Mouse (Mus musculus) MEL (cell line): ENCODE measurements at regions not wholly inside any gene's neighbourhood (a gene's known extent, or its start where the extent isn't known, plus 50 kb on each side); places are given as distances from the start of the nearest gene placed in this dataset.
A peak's percentile ranks its signal among the peaks of the same experiment; 100 is the strongest.

Experiments
- DNase-seq: peaks from one replicate; pipeline ENCODE4 v3.0.0; 2011; ENCODE audit warnings: low read depth, low spot score
- H3K27ac ChIP-seq: 2 replicates; pipeline ENCODE4 v1.5.1; 2012; ENCODE audit warnings: low read depth, mild to moderate bottlenecking, control low read depth, low read length, moderate library complexity; ENCODE audit not compliant: control insufficient read depth
- H3K27me3 ChIP-seq, 2 experiments: fragments of 150-350 bp in 1 of 2; sonication (generic) in 1 of 2; 2 replicates each; pipeline ENCODE4 v1.6.1; 2012; ENCODE audit warnings: low read length in 2 of 2, mild to moderate bottlenecking in 2 of 2, improper control_type of control experiment in 1 of 2, moderate library complexity in 1 of 2; ENCODE audit not compliant: insufficient read depth in 2 of 2, control insufficient read depth in 1 of 2
- H3K36me3 ChIP-seq, 2 experiments: 2 replicates each; pipeline ENCODE4 v1.6.1; 2012 to 2014; ENCODE audit warnings: low read length in 2 of 2, improper control_type of control experiment in 1 of 2, inconsistent platforms in 1 of 2, mild to moderate bottlenecking in 1 of 2; ENCODE audit not compliant: insufficient read depth in 2 of 2, control insufficient read depth in 1 of 2
- H3K4me1 ChIP-seq, 2 experiments: fragments of 150-350 bp in 1 of 2; sonication (generic) in 1 of 2; 2 replicates each; pipeline ENCODE4 v1.6.1; 2012; ENCODE audit warnings: low read length in 2 of 2, improper control_type of control experiment in 1 of 2, mild to moderate bottlenecking in 1 of 2; ENCODE audit not compliant: insufficient read depth in 2 of 2, control insufficient read depth in 1 of 2
- H3K4me3 ChIP-seq, 2 experiments: fragments of 150-350 bp in 1 of 2; sonication (generic) in 1 of 2; 2 replicates each; pipeline ENCODE4 v1.5.1; 2012; ENCODE audit warnings: low read depth in 2 of 2, low read length in 2 of 2, mild to moderate bottlenecking in 2 of 2, moderate library complexity in 2 of 2, control low read depth in 1 of 2, improper control_type of control experiment in 1 of 2; ENCODE audit not compliant: control insufficient read depth in 1 of 2, insufficient read depth in 1 of 2
- H3K79me2 ChIP-seq: 2 replicates; pipeline ENCODE4 v1.6.1; 2012; ENCODE audit warnings: mild to moderate bottlenecking, low read length, moderate library complexity; ENCODE audit not compliant: control insufficient read depth, poor library complexity, insufficient read depth
- H3K9ac ChIP-seq: 2 replicates; pipeline ENCODE4 v1.6.1; 2012; ENCODE audit warnings: low read depth, mild to moderate bottlenecking, control low read depth, low read length, moderate library complexity; ENCODE audit not compliant: control insufficient read depth, poor library complexity, severe bottlenecking
- H3K9me3 ChIP-seq: fragments of 150-350 bp; sonication (generic); replicated peaks from 2 replicates; pipeline ENCODE4 v1.6.1; 2012; ENCODE audit warnings: mild to moderate bottlenecking, low read length, improper control_type of control experiment, moderate library complexity; ENCODE audit not compliant: insufficient read depth
- BHLHE40 ChIP-seq: IDR thresholded peaks from 2 replicates; pipeline ENCODE4 v1.6.1; 2012; ENCODE audit warnings: low read depth, mild to moderate bottlenecking, inconsistent platforms, low read length, improper control_type of control experiment, borderline replicate concordance
- CHD1 ChIP-seq: IDR thresholded peaks from 2 replicates; pipeline ENCODE4 v1.6.1; 2012; ENCODE audit warnings: low read depth, mild to moderate bottlenecking, inconsistent platforms, low read length, improper control_type of control experiment
- CHD2 ChIP-seq: IDR thresholded peaks from 2 replicates; pipeline ENCODE4 v1.6.1; 2011; ENCODE audit warnings: low read length, improper control_type of control experiment
- CTCF ChIP-seq, 3 experiments: IDR thresholded peaks in 2 of 3; conservative IDR thresholded peaks in 1 of 3; 2 replicates each; pipeline ENCODE4 v1.5.1; 2011 to 2012; ENCODE audit warnings: low read length in 3 of 3, low read depth in 2 of 3, mild to moderate bottlenecking in 2 of 3, improper control_type of control experiment in 1 of 3, inconsistent platforms in 1 of 3, mixed read lengths in 1 of 3, moderate library complexity in 1 of 3; ENCODE audit not compliant: control insufficient read depth in 1 of 3, insufficient read depth in 1 of 3, poor library complexity in 1 of 3, severe bottlenecking in 1 of 3
- E2F4 ChIP-seq: IDR thresholded peaks from 2 replicates; pipeline ENCODE4 v1.6.1; 2011; ENCODE audit warnings: low read depth, low read length, improper control_type of control experiment, borderline replicate concordance
- ELF1 ChIP-seq: IDR thresholded peaks from 2 replicates; pipeline ENCODE4 v1.6.1; 2014; ENCODE audit warnings: low read depth, mild to moderate bottlenecking, inconsistent platforms, low read length, improper control_type of control experiment, moderate library complexity
- EP300 ChIP-seq, 2 experiments: IDR thresholded peaks; 2 replicates each; pipeline ENCODE4 v1.6.1; 2011; ENCODE audit warnings: improper control_type of control experiment in 2 of 2, low read length in 2 of 2, low read depth in 1 of 2, mild to moderate bottlenecking in 1 of 2
- ETS1 ChIP-seq: IDR thresholded peaks from 2 replicates; pipeline ENCODE4 v1.6.1; 2012; ENCODE audit warnings: low read depth, mild to moderate bottlenecking, inconsistent platforms, low read length, improper control_type of control experiment, moderate library complexity
- GABPA ChIP-seq: IDR thresholded peaks from 2 replicates; pipeline ENCODE4 v1.6.1; 2012; ENCODE audit warnings: low read depth, mild to moderate bottlenecking, inconsistent platforms, low read length, improper control_type of control experiment, moderate library complexity
- GATA1 ChIP-seq: IDR thresholded peaks from 2 replicates; pipeline ENCODE4 v1.6.1; 2011; ENCODE audit warnings: low read depth, low read length, improper control_type of control experiment
- HCFC1 ChIP-seq: IDR thresholded peaks from 2 replicates; pipeline ENCODE4 v1.6.1; 2012; ENCODE audit warnings: low read depth, mild to moderate bottlenecking, inconsistent platforms, low read length, improper control_type of control experiment, moderate library complexity
- JUND ChIP-seq: IDR thresholded peaks from 2 replicates; pipeline ENCODE4 v1.6.1; 2011; ENCODE audit warnings: low read depth, mild to moderate bottlenecking, improper control_type of control experiment, low read length
- KAT2A ChIP-seq: conservative IDR thresholded peaks from 2 replicates; pipeline ENCODE4 v1.6.1; 2012; ENCODE audit warnings: low read depth, low read length, improper control_type of control experiment, inconsistent platforms
- MAX ChIP-seq: IDR thresholded peaks from 2 replicates; pipeline ENCODE4 v1.6.1; 2011; ENCODE audit warnings: low read length, improper control_type of control experiment
- MAZ ChIP-seq: IDR thresholded peaks from 2 replicates; pipeline ENCODE4 v1.6.1; 2012; ENCODE audit warnings: low read depth, mild to moderate bottlenecking, inconsistent platforms, low read length, improper control_type of control experiment
- MEF2A ChIP-seq: IDR thresholded peaks from 2 replicates; pipeline ENCODE4 v1.6.1; 2014; ENCODE audit warnings: low read depth, mild to moderate bottlenecking, inconsistent platforms, low read length, improper control_type of control experiment; ENCODE audit not compliant: poor library complexity, insufficient replicate concordance, severe bottlenecking; ENCODE audit errors: extremely low read depth
- MXI1 ChIP-seq: IDR thresholded peaks from 2 replicates; pipeline ENCODE4 v1.6.1; 2011; ENCODE audit warnings: mild to moderate bottlenecking, low read depth, low read length, improper control_type of control experiment
- MYB ChIP-seq: IDR thresholded peaks from 2 replicates; pipeline ENCODE4 v1.6.1; 2011; ENCODE audit warnings: mild to moderate bottlenecking, low read depth, low read length, improper control_type of control experiment
- MYC ChIP-seq: IDR thresholded peaks from 2 replicates; pipeline ENCODE4 v1.6.1; 2011; ENCODE audit warnings: low read depth, mild to moderate bottlenecking, low read length, improper control_type of control experiment, moderate library complexity
- NELFE ChIP-seq: IDR thresholded peaks from 2 replicates; pipeline ENCODE4 v1.6.1; 2011; ENCODE audit warnings: low read depth, low read length, improper control_type of control experiment
- NRF1 ChIP-seq: IDR thresholded peaks from 2 replicates; pipeline ENCODE4 v1.6.1; 2014; ENCODE audit warnings: low read depth, mild to moderate bottlenecking, inconsistent platforms, low read length, improper control_type of control experiment, moderate library complexity; ENCODE audit not compliant: poor library complexity, insufficient read depth, severe bottlenecking
- POLR2A ChIP-seq, 2 experiments: IDR thresholded peaks; 2 replicates each; pipeline ENCODE4 v1.6.1; 2011 to 2012; ENCODE audit warnings: low read length in 2 of 2, mild to moderate bottlenecking in 2 of 2, control low read depth in 1 of 2, improper control_type of control experiment in 1 of 2, low read depth in 1 of 2, moderate library complexity in 1 of 2; ENCODE audit not compliant: control insufficient read depth in 1 of 2, insufficient read depth in 1 of 2, poor library complexity in 1 of 2
- POLR2AphosphoS2 ChIP-seq: IDR thresholded peaks from 2 replicates; pipeline ENCODE4 v1.6.1; 2011; ENCODE audit warnings: low read length, improper control_type of control experiment
- POLR2AphosphoS5 ChIP-seq: IDR thresholded peaks from 2 replicates; pipeline ENCODE4 v1.6.1; 2012; ENCODE audit warnings: low read depth, borderline replicate concordance, mild to moderate bottlenecking, inconsistent platforms, low read length, moderate library complexity, mixed read lengths
- RAD21 ChIP-seq: IDR thresholded peaks from 2 replicates; pipeline ENCODE4 v1.6.1; 2011; ENCODE audit warnings: mild to moderate bottlenecking, low read depth, low read length, improper control_type of control experiment
- SIN3A ChIP-seq: IDR thresholded peaks from 2 replicates; pipeline ENCODE4 v1.6.1; 2012; ENCODE audit warnings: low read length, improper control_type of control experiment, inconsistent platforms
- SMC3 ChIP-seq: IDR thresholded peaks from 2 replicates; pipeline ENCODE4 v1.6.1; 2011; ENCODE audit warnings: low read depth, low read length, improper control_type of control experiment
- TAL1 ChIP-seq: IDR thresholded peaks from 2 replicates; pipeline ENCODE4 v1.6.1; 2012; ENCODE audit warnings: mild to moderate bottlenecking, inconsistent platforms, low read length, moderate library complexity, mixed read lengths
- TBP ChIP-seq: IDR thresholded peaks from 2 replicates; pipeline ENCODE4 v1.8.0; 2011; ENCODE audit warnings: low read depth, low read length, improper control_type of control experiment
- TCF12 ChIP-seq: IDR thresholded peaks from 2 replicates; pipeline ENCODE4 v1.6.1; 2014; ENCODE audit warnings: low read depth, mild to moderate bottlenecking, inconsistent platforms, low read length, improper control_type of control experiment, moderate library complexity
- UBTF ChIP-seq: IDR thresholded peaks from 2 replicates; pipeline ENCODE4 v1.6.1; 2012; ENCODE audit warnings: low read depth, mild to moderate bottlenecking, inconsistent platforms, low read length, improper control_type of control experiment, moderate library complexity, borderline replicate concordance; ENCODE audit not compliant: insufficient read depth
- USF1 ChIP-seq: IDR thresholded peaks from 2 replicates; pipeline ENCODE4 v1.6.1; 2014; ENCODE audit warnings: low read depth, mild to moderate bottlenecking, inconsistent platforms, low read length, improper control_type of control experiment, moderate library complexity
- USF2 ChIP-seq, 2 experiments: IDR thresholded peaks; 2 replicates each; pipeline ENCODE4 v1.6.1; 2011 to 2012; ENCODE audit warnings: improper control_type of control experiment in 2 of 2, low read length in 2 of 2, borderline replicate concordance in 1 of 2, inconsistent platforms in 1 of 2, low read depth in 1 of 2, mild to moderate bottlenecking in 1 of 2; ENCODE audit not compliant: insufficient read depth in 1 of 2
- ZC3H11A ChIP-seq: IDR thresholded peaks from 2 replicates; pipeline ENCODE4 v1.6.1; 2012; ENCODE audit warnings: low read depth, mild to moderate bottlenecking, inconsistent platforms, low read length, improper control_type of control experiment
- ZKSCAN1 ChIP-seq: IDR thresholded peaks from 2 replicates; pipeline ENCODE4 v1.6.1; 2012; ENCODE audit warnings: low read depth, mild to moderate bottlenecking, inconsistent platforms, low read length, improper control_type of control experiment, moderate library complexity
- ZMIZ1 ChIP-seq: IDR thresholded peaks from 2 replicates; pipeline ENCODE4 v1.6.1; 2012; ENCODE audit warnings: low read depth, mild to moderate bottlenecking, inconsistent platforms, low read length, improper control_type of control experiment, moderate library complexity
- ZNF384 ChIP-seq: IDR thresholded peaks from 2 replicates; pipeline ENCODE4 v1.6.1; 2012; ENCODE audit warnings: low read depth, mild to moderate bottlenecking, inconsistent platforms, low read length, improper control_type of control experiment

GRCm38 (mm10) chr10:42072758-42073157 lies 54.5 kb upstream of the Armc2 start:
- peak overlapping the region; percentile 37 for H3K27ac ChIP-seq
- H3K27me3 ChIP-seq: no peaks in the 10 kb centered on the region
- H3K36me3 ChIP-seq: peaks cover 0 to 35% of the 10 kb centered on the region in 2 experiments; a peak in 2 of 4 replicates
- H3K4me3 ChIP-seq: peak overlapping the region; percentile 2 to 22
- peak; percentile 82 for DNase-seq
- no peaks in the 10 kb centered on the region for H3K79me2 ChIP-seq
- H3K9ac ChIP-seq: peak overlapping the region; percentile 6; the same call in 1 of the 2 replicates
- no peaks in the 10 kb centered on the region for H3K9me3 ChIP-seq
- peaks cover 31 to 44% of the 10 kb centered on the region in 2 experiments for H3K4me1 ChIP-seq
- TF ChIP-seq POLR2A (IDR thresholded peaks at IDR 0.05; ENCODE audit: control insufficient read depth in 1 of 2, insufficient read depth in 1 of 2, low read depth in 1 of 2, low read length in 2 of 2, poor library complexity in 1 of 2) (0 out of 4 replicates have a peak, but pooled peaks of 1 of the 2 experiments have one; percentile 30), POLR2AphosphoS2 (no peak), MYC (0 out of 2 replicates have a peak, but pooled peaks have one; percentile 55), CHD2 (no peak), SIN3A (peak; percentile 48; the same call in 1 of the 2 replicates), RAD21 (no peak), MYB (no peak), MXI1 (peak; percentile 70; the same call in 1 of the 2 replicates), USF1 (no peak), NRF1 (0 out of 2 replicates have a peak, but pooled peaks have one; percentile 18), ZKSCAN1 (no peak), MAZ (no peak), EP300 (IDR thresholded peaks at IDR 0.05; ENCODE audit: low read depth in 1 of 2, low read length in 2 of 2) (peak; percentile 82 to 85), ZC3H11A (no peak), POLR2AphosphoS5 (no peak), ZMIZ1 (no peak), KAT2A (no peak), HCFC1 (no peak), BHLHE40 (peak; percentile 73; the same call in 1 of the 2 replicates), TAL1 (peak; percentile 66), UBTF (no peak), E2F4 (no peak), MEF2A (no peak), ELF1 (no peak), NELFE (no peak), CTCF (IDR thresholded peaks at IDR 0.05 in 2 of 3, conservative IDR thresholded peaks at IDR 0.05 in 1 of 3; ENCODE audit: control insufficient read depth in 1 of 3, insufficient read depth in 1 of 3, low read depth in 2 of 3, low read length in 3 of 3, poor library complexity in 1 of 3, severe bottlenecking in 1 of 3) (no peak), SMC3 (no peak), ZNF384 (no peak), USF2 (IDR thresholded peaks at IDR 0.05; ENCODE audit: borderline replicate concordance in 1 of 2, insufficient read depth in 1 of 2, low read depth in 1 of 2, low read length in 2 of 2) (no peak), TCF12 (peak; percentile 91), MAX (peak; percentile 53), GABPA (no peak), ETS1 (peak; percentile 82), CHD1 (no peak), GATA1 (peak; percentile 66), JUND (no peak), TBP (0 out of 2 replicates have a peak, but pooled peaks have one; percentile 35)
